Mouse (Mus musculus) kidney, postnatal 10 days (tissue): ENCODE measurements around the gene Scn1a.
A peak's percentile ranks its signal among the peaks of the same experiment; 100 is the strongest.

Source experiments
- DNase-seq: peaks from one replicate; pipeline ENCODE4 v3.0.0; 2021; ENCODE audit warnings: mixed read lengths

Gene Scn1a

GRCm38 (mm10) chr2:66440711-66441110 lies at the start of gene Scn1a:
Scn1a (minus strand) TSS chr2:66440840.
- no peak for DNase-seq

DNA sequence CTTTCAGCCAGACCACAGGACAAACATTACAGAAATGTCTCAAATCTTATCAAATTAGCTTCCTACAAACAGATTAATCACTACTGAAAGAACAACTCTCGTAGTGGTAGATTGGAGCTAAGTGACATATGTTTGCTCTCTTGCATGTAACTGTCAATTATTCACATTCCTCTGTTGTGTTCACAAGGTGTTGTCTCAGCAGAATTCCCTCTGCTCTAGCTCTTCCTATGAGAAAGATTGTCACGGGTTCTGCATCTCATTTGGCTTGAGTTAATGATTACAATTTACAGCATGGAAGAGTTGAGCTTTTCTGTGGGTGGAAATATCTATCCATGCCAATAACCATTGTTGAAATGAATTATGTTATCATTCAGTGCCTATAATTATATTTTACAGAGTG lies 37.8 kb upstream of the Scn1a start:
- no peak for DNase-seq

GRCm38 (mm10) chr2:66473181-66473822 lies 32.7 kb upstream of the Scn1a start:
- peak; percentile 28 for DNase-seq

DNA sequence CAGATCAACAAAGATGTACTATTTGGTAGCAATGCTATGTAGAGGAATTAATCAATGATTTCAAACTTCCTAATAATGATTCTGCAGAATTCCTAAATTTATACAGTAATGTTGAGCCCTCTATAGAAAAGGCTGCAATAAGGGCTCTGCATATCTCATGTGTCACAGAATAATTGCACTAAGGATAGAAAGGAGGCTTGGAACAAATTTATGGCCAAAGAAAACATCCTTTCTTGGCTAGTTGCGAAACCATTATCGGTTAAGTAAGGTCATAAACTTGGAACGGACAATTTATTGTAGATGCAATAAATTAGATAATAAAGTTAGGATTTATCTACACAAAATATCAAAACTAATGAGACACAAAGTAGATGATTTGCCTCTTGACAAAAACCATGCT lies 24.8 kb upstream of the Scn1a start:
- no peak for DNase-seq

GRCm38 (mm10) chr2:66464874-66465458 lies 24.3 kb upstream of the Scn1a start:
- DNase-seq = no peak

DNA sequence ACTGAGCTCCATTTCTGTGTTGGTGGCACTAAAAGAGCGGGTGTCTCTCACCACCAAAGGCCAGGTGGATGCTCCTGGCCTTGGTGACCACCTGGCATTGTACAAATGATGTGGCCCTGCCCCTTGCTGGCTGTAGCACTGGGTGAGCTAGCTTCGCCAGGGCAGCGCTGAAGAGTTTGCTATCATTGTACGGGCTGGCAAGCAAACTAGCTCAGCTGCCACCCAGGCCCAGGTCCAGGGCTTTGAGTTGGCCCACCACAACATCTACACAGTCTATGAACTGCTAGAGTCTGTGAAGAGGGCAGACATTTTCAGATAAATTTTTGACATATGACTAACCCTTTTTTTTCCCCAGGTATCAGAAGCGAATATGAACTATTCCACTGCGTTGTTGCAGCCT lies 23.3 kb upstream of the Scn1a start:
- no peak for DNase-seq

- DNase-seq = no peak
Observed at GRCm38 (mm10) chr2:66462458-66462857, 21.8 kb upstream of the Scn1a start.

DNA sequence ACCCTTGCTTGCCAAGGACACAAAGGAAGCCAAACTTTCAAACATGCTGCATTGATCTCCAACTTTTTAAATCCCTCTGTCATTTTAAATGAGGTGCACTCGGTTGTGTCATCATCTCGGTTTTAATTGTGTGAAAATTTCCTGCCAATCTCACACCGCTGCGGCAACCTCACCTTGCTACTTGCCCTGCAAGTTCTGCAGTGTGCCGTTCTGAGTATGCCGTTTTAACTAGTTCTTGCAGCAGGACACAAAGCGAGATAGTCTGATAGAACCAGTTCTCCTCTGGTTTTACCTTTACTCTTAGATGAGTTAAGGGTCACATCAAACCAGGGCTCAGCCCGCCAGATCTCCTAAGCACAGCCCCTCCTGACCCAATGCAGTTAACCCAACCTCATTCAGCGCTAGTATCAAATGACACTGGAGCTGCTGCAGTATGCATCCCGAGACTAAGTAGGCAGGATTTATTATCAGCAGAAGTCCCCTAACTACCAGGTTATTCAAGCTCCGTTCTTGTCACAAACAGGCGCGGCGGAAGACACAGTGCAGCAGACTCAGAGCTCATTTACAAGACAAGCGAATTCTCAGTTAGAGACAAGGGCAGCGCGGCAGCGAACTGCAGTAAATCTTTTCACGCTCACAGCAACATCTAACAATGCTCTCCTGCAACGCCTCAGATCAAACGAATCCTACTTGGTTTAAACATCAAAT lies 722 bp downstream of the Scn1a start:
- DNase-seq = peak; percentile 8

DNA sequence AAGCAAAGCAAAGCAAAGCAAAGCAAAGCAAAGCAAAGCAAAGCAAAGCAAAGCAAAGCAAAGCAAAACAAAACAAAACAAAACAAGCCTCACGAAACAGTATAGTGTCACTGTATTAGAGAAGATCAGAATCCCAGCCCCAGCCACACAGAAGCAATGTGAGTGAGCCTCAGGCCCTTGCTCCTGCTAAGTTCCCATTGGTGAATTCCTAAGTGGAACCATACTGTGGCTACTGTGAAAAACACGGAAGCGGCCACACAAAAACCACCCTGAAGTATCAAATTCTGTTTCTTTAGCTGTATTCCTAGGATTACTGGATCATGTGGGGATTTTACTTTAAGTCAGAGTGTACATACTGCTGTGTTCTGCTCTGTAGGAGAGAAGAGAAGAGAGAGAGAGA lies 4.4 kb downstream of the Scn1a start:
- DNase-seq = no peak

GRCm38 (mm10) chr2:66409740-66410290 lies 30.8 kb downstream of the Scn1a start:
- DNase-seq = peak; percentile 58

DNA sequence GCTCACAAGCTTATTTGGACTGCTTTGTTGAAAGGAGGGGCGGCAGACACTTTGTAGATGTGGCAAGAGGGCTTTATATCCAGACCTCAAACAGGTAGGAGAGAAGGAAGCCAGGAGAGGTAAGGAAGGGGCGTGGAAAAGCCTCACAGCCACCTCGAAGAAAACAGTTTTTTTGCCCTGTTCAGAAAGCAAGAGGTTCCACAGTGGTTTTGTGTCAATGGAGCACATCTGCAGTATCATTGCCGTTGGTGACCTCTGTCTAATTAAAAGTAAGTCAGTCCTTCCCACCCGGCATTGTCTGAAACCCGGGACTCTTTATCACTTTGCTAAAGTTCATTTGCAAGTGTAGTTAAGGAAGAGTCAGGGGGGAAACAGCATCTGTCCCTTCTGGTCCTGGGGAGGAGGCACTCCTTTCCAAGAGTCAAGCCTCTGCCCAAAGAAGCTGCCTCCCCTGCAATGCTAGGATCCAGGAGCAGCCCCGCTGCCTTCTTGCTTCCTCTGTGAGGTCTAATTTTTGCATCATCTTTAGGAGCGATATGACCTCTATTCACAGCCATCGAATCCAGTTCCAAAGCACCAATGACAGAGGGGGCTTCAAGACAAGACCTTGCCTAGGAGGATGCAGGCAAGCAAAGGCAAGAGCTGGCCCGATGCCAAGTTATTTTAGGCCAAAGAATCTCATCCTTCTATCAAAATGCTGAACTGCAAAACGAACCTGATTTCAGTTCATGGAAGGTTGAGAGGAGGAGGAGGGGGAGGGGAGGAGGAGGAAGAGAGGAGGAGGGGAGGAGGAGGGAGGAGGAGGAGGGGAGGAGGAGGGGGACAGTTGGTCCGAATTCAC lies 31.5 kb downstream of the Scn1a start:
- peak; percentile 32 for DNase-seq

- DNase-seq = no peak
Observed at GRCm38 (mm10) chr2:66408456-66408855, 32.2 kb downstream of the Scn1a start.

DNA sequence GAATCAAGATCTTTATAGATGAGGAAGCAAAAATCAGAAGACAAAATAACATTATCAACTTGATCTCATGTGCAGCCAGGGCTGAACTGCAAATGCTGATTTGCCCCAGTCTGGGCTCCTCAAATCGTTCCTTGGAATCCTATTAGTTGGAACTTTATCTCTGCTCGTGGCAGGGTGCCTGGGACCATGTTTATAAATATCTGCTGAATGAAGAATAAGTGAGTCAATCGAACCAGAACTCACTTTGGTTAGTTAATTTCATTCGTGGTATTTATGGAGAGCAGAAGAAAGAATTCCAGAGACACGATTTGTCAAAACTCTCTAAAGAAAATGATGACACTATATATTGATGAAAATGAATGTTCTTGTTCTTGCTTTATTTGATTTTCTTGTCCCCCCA lies 48.1 kb downstream of the Scn1a start:
- DNase-seq = no peak

DNA sequence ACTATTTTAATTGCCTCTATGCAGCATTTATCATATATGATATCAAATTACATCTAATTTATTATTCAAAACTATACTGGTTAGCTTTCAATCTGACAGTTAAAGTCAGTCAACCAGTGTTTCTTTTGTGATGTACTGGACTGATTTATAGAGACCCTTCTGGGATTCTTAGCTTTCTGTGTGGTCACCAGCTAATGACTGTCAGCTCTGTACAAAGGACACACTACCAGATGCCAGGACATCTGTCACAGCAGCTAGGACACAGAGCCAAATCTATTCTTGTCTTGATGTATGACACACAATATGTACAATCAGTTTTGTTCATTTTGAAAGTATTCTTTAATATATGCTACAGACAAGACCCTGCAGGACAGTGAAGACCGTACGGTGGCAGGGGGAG lies 72.7 kb downstream of the Scn1a start:
- DNase-seq = no peak

- no peak for DNase-seq
Observed at GRCm38 (mm10) chr2:66350590-66350989, 90.0 kb downstream of the Scn1a start.

- no peak for DNase-seq
Observed at GRCm38 (mm10) chr2:66346622-66347021, 94.0 kb downstream of the Scn1a start.

DNA sequence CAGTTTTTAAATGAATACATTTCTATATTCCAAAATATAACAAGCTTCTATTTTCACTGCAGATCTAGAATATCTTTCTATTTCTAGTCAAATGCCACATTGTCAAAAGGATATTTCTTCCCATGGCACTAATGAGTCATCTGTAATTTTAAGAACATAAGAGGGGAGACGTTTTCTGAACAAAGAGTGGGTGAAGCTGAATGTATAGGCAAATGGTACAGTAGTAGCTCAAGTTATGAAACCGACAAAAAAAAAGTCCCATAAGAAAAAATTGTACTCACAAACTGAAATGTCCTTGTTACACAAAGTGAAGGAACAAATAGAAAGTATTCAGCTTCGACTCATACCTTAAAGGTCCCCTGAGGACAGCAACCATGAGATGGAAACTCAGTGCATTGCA lies 94.5 kb downstream of the Scn1a start:
- no peak for DNase-seq

DNA sequence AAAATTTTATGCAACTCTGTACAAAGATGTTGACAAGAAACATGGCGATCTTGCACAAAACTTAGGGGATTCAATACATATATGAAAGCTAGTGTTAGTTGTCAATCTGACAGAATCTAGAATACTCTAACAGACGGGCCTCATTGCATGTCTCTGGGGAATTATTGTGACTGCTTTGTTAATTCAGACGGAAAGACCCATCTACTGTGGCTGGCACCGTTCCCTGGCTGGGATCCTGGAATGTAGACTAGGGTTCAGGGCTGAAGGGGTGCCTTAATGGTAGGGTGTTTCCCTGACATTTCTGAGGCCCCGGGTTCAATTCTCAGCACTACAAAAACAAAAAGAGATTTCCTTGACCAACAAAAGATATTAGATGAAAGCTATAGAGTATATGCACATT lies 103.2 kb downstream of the Scn1a start:
- peak; percentile 5 for DNase-seq

GRCm38 (mm10) chr2:66336396-66336795 lies 104.2 kb downstream of the Scn1a start:
- no peak for DNase-seq

GRCm38 (mm10) chr2:66272551-66272950 lies 168.1 kb downstream of the Scn1a start:
- DNase-seq = no peak

GRCm38 (mm10) chr2:66256220-66257131 lies 184.2 kb downstream of the Scn1a start, which contains the start of gene Ttc21b:
Ttc21b (minus strand) TSS chr2:66256617.
- DNase-seq = peak; percentile 99

DNA sequence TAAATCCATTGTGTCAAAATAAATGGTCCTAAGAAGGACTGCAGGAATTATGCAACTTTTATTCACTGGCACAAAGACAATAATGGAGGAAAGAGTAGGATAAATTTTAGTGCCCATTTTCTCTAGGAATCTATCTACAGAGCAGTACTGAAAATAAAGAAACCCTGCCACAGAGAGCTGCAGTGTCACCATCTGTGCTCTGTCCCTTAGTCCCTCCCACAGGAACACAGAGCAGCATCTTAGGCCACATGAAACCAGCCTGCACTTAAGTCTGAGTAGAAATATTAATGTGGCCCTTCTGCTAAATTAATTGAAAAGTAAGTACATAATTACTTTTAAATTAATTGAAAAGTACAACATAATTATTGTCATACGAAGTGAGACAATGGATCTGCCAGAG lies 196.6 kb downstream of the Scn1a start:
- DNase-seq = no peak
